Mouse (Mus musculus) kidney, adult 2 months (tissue): ENCODE data around the gene Rptor. TPM values are rescaled to one million over a fixed set of nuclear protein-coding genes. Genes with fewer than 3 reads are reported as not detected.

ENCODE experiments used
- DNase-seq: peaks from one replicate; pipeline ENCODE4 v3.0.0; 2021
- H3K27ac ChIP-seq: fragments of 200-500 bp; 2 replicates; pipeline ENCODE4 v1.5.1; 2012; ENCODE audit warnings: low read depth, low read length, control low read depth, inconsistent platforms; ENCODE audit not compliant: insufficient read depth
- H3K27me3 ChIP-seq: fragments of 200-500 bp; replicated peaks from 2 replicates; pipeline ENCODE4 v1.6.1; 2012; ENCODE audit warnings: mild to moderate bottlenecking, moderate library complexity, low read length, inconsistent platforms; ENCODE audit not compliant: control insufficient read depth, insufficient read depth
- H3K36me3 ChIP-seq: fragments of 200-500 bp; 2 replicates; pipeline ENCODE4 v1.6.1; 2012; ENCODE audit warnings: mild to moderate bottlenecking, moderate library complexity, low read length, inconsistent platforms; ENCODE audit not compliant: control insufficient read depth, insufficient read depth
- H3K4me1 ChIP-seq: fragments of 200-500 bp; 2 replicates; pipeline ENCODE4 v1.6.1; 2011; ENCODE audit warnings: low read length; ENCODE audit not compliant: control insufficient read depth, insufficient read depth
- H3K4me3 ChIP-seq: fragments of 200-500 bp; 2 replicates; pipeline ENCODE4 v1.5.1; 2011; ENCODE audit warnings: mild to moderate bottlenecking, low read depth, low read length, control low read depth; ENCODE audit not compliant: insufficient read depth
- CTCF ChIP-seq: fragments of 200-500 bp; conservative IDR thresholded peaks from 2 replicates; pipeline ENCODE4 v1.5.1; 2011; ENCODE audit warnings: low read depth, mild to moderate bottlenecking, control low read depth, low read length, moderate library complexity, mixed read lengths; ENCODE audit not compliant: insufficient read depth, insufficient read length
- POLR2A ChIP-seq: fragments of 200-500 bp; IDR thresholded peaks from one replicate; pipeline ENCODE4 v1.6.1; 2011; ENCODE audit warnings: low read depth, low read length, control low read depth
- WGBS: fragments of 180-500 bp; shearing (Covaris S2); methylation state at CpG from one replicate; pipeline ENCODE4 v1.1.7; 2018; 5-methylcytosine and 5-hydroxymethylcytosine counted together
- polyA plus RNA-seq: library from polyadenylated mRNA; depleted of rRNA; stranded (reverse); fragments of >200 nt; gene quantifications from 2 replicates; pipeline ENCODE4 v1.2.3, GENCODE M21; 2012

Gene Rptor
- polyA plus RNA-seq, 1 experiment: 20.7 TPM

GRCm38 (mm10) chr11:119809309-119809708 lies 206.6 kb downstream of the Rptor start:
- 68% methylated on average over 5 of the region's 5 CpGs for WGBS
- TF ChIP-seq POLR2A: no peak
- TF ChIP-seq CTCF: no peak
- no peak overlapping the region for H3K27ac ChIP-seq
- no peaks in the 10 kb centered on the region for H3K4me1 ChIP-seq
- no peak overlapping the region for H3K4me3 ChIP-seq
- no peaks in the 10 kb centered on the region for H3K27me3 ChIP-seq
- H3K36me3 ChIP-seq: no peaks in the 10 kb centered on the region
- no peak for DNase-seq

DNA sequence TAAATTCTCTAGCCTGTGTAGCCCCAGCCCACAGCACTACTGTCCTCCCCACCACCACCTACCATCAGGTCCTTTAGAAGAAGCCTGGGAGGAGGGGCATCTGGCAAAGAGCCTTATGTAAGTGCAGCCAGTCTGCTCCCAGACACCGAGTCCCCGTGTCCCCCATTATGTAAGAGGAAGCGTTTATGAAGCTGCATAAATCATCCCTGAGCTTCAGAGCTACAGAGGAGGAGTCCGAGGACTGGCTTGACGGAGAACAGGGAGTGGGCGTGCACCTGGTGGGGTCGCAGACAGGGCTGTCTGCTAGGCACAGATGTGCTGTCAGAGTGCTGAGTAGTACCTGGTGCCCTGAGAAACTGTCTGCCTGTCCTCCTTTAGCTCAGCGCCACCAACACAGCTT lies 208.3 kb downstream of the Rptor start:
- Histone ChIP-seq H3K4me1 (no peaks in the 10 kb centered on the region), H3K36me3 (no peaks in the 10 kb centered on the region), H3K4me3 (no peak overlapping the region), H3K27me3 (no peaks in the 10 kb centered on the region), H3K27ac (no peak overlapping the region)
- peak; percentile 28 for DNase-seq
- 56% methylated on average over 8 of the region's 8 CpGs for WGBS
- TF ChIP-seq CTCF (no peak), POLR2A (no peak)

DNA sequence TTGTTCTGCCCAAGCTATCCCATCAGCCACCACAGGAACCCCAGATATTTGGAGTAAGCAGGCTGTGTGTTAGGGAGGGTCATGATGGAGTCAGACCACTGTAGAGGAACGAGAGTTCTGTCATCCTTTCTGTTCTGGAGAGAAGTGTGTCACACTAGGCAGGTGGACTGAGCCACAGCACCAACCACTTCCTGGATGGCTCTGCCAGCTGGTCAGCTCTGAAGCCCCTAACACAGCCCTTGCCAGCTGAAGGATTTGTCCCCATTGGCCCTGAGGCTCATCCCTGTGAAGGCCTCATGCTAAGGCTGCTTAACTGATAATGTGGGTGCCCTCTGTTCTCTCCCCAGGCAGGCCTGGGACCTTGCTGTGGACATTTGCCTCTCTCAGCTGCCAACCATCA lies 208.9 kb downstream of the Rptor start:
- Histone ChIP-seq H3K27ac (no peak overlapping the region), H3K27me3 (no peaks in the 10 kb centered on the region), H3K36me3 (no peaks in the 10 kb centered on the region), H3K4me1 (no peaks in the 10 kb centered on the region), H3K4me3 (no peak overlapping the region)
- WGBS: 93% methylated on average over 1 of the region's 1 CpGs
- DNase-seq: no peak
- TF ChIP-seq CTCF (no peak), POLR2A (no peak)

DNA sequence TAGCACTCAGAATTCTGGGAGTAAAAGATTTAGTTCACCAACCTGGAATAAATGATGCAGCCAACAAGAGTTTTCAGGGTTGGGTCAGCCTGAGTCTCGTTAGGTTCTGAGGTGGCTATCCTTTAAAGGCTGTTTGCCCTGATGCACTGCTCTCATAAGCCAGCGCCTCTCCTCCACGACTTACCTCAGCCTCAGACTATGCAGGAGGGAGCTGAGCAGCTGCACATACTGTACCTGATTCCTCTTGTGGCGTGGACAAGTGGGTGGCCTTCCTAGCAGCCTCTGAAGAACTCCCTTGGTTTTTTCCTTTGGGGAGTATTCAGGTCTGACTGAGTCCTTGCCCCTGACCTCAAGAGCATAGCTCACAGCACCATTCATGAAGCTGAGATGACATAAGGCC lies 209.4 kb downstream of the Rptor start:
- H3K27ac ChIP-seq: no peak overlapping the region
- DNase-seq: no peak
- H3K36me3 ChIP-seq: no peaks in the 10 kb centered on the region
- H3K4me3 ChIP-seq: no peak overlapping the region
- no peak for TF ChIP-seq CTCF
- TF ChIP-seq POLR2A: no peak
- H3K4me1 ChIP-seq: no peaks in the 10 kb centered on the region
- H3K27me3 ChIP-seq: no peaks in the 10 kb centered on the region
- WGBS: 99% methylated on average over 4 of the region's 4 CpGs

DNA sequence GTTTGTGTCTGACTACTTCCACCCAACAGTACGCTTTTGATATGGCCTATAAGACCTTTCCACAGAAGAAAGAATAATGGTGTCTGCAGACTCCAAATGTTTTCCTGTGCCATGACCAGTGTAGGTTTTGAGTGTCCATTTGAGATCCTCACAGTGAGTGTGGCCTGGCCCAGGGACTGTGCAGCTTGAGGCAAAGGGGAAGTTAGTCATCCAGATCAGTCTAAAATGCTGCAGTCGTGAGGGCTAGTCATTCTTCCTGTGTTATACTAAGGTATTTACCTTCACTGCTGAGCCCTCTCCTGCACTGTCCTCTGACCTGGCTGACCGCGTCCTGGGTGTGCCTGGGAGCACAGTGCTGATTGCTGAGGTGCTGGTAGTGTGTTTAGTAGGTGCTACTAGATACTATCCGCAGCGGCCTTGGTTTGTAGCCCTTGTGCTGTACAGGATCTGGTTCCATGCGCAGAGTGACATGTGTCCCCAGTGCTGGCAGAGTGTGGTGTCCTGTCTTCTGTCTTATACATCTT lies 211.4 kb downstream of the Rptor start:
- Histone ChIP-seq H3K36me3 (no peaks in the 10 kb centered on the region), H3K4me1 (no peaks in the 10 kb centered on the region), H3K27me3 (no peaks in the 10 kb centered on the region), H3K27ac (no peak overlapping the region), H3K4me3 (no peak overlapping the region)
- DNase-seq: no peak
- no peak for TF ChIP-seq CTCF
- WGBS: 84% methylated on average over 7 of the region's 7 CpGs

- no peaks in the 10 kb centered on the region for H3K27me3 ChIP-seq
- H3K4me3 ChIP-seq: no peak overlapping the region
- no peak for DNase-seq
- TF ChIP-seq CTCF (no peak), POLR2A (no peak)
- WGBS: 85% methylated on average over 14 of the region's 14 CpGs
- no peaks in the 10 kb centered on the region for H3K36me3 ChIP-seq
- H3K27ac ChIP-seq: no peak overlapping the region
- no peaks in the 10 kb centered on the region for H3K4me1 ChIP-seq
Observed at GRCm38 (mm10) chr11:119816798-119817361, 214.2 kb downstream of the Rptor start.

- Histone ChIP-seq H3K27me3 (no peaks in the 10 kb centered on the region), H3K27ac (no peak overlapping the region), H3K4me1 (no peaks in the 10 kb centered on the region), H3K36me3 (no peaks in the 10 kb centered on the region), H3K4me3 (no peak overlapping the region)
- TF ChIP-seq POLR2A (no peak), CTCF (no peak)
- no peak for DNase-seq
- 68% methylated on average over 3 of the region's 3 CpGs for WGBS
Observed at GRCm38 (mm10) chr11:119817362-119817837, 214.7 kb downstream of the Rptor start.

DNA sequence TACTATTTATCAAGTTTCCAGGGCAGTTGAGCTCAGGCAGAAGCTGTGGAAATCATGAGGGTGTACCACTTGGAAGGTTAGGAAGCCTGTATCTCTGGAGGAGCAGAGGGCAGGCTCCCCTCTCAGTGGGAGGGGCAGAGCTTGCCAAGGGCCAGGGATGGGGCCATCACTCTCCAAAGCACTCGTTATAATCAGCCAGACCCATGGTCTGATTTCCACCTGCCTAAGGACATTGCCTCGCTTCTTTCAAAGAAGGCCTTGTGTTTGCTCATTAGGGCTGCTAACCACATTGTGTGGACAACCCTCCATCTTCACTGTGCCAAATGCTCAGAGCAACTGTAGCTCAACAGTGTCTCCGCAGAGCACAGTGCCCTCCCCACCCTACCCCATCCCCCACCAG lies 215.2 kb downstream of the Rptor start:
- no peaks in the 10 kb centered on the region for H3K4me1 ChIP-seq
- no peak overlapping the region for H3K4me3 ChIP-seq
- H3K27ac ChIP-seq: no peak overlapping the region
- 75% methylated on average over 3 of the region's 3 CpGs for WGBS
- no peak for DNase-seq
- TF ChIP-seq POLR2A (no peak), CTCF (no peak)
- no peaks in the 10 kb centered on the region for H3K27me3 ChIP-seq
- H3K36me3 ChIP-seq: no peaks in the 10 kb centered on the region
